Mouse (Mus musculus): Measurements from ENCODE around the gene Pkmyt1.

Gene Pkmyt1

GRCm38 (mm10) chr17:23722376-23723125, 3.6 kb upstream of the Pkmyt1 start, which contains the start of gene 1520401A03Rik:
1520401A03Rik (minus strand) TSS chr17:23722783.
- DNase-seq = no peak

DNA sequence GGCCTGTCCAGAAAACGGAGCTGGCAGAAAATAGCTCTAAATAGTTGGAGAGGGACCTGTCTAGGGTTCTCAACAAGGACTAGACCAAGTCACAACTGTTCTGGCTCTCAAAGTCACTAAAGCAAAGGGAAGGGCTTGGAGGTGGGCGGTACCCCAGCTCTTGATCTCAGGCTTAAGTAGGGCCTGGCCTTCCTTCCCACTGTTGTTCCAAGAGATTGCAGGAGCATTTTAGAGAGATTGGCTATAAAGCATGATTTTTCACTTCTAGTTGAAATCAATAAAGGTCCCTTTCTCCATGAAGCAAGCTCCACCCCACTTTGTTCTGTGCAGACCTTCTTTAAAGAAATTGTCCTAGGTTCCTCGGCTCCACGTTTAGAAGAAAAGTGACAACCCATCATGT, 659 bp upstream of the Pkmyt1 start:
- DNase-seq = no peak

DNA sequence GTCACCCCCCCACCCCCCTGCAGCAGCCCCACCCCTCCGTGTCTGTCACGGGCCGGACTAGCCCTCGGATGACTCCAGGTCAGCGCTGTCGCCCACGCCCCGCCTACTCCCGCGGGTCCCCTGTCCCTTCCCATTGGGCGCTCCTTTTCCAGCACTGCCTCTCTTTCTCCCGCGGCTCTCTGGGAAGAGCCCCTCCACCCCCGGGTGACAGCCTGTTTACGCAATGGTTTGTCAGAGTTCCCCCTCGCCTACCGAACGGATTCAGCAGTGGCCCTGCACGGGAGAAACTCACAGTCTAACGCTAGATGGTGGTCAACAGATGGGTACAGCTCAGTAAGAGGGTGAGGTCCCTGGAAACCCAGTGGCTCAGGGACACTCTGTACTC, 614 bp downstream of the Pkmyt1 start:
- DNase-seq = peak; percentile 84

GRCm38 (mm10) chr17:23730441-23730840, 4.3 kb downstream of the Pkmyt1 start:
- no peak for DNase-seq

DNA sequence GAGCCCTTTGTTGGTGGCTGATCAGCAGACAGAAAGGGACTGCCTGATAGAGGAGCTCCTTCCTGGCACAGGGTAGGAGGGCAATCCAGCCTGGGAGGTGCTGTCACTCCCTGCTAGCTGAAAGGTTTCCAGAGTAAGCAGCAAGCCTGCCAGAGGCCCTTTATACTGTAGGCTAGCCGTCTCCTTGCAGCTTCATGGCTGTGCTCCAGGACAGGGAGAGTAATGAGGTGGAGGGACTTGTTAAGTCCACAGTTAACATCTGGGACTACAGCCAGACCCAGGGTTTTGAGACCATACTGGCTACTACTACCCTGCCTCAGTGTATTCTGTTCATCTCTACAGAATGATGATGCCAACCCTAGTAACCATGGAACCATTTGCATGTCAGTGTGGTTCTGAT, 8.2 kb downstream of the Pkmyt1 start:
- DNase-seq = no peak

DNA sequence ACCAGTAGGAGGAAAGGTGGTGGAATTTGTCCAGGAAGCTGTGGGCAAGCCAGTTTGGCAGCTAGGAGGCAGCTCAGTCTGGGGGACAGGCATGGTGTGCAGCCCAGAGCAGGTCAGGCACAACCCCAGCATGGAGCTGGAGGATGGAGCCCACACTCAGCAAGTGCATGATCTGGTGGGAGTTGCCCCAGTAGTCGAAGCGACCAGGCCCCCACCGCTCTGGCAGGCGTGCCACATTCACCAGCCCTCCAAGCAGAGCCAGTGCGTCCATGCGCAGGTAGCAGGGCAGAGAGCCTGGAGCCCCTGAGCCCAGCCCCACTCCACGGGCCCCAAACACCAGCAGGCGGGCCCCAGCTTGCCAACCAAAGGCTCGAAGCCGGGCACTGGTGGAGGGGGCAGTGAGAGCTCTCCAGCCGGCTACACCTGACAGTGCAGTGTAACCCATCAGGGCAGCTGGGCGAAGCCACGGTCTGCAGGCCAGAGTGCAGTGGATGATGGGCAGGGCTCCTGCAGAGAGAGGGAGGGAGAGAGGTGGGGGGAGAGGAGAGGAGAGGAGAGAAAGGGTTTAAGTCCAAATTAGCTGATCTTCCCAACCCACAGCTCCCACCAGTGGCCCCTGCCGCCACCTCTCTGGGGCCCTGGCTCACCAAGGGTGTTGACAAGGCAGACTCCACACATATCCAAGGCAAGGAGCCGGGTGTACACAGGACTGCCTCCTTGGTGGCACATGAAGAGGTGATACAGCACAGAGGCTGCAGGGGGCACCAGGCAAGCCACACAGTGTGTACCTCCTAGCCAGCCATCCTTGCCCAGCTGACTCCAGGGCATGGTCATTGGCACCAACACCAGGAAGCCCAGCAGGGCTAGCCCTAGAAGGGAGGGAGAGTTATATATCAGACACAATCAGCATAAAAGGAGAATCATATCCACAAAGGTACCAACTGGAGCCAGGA, 11.6 kb downstream of the Pkmyt1 start:
- peak; percentile 28 for DNase-seq

DNA sequence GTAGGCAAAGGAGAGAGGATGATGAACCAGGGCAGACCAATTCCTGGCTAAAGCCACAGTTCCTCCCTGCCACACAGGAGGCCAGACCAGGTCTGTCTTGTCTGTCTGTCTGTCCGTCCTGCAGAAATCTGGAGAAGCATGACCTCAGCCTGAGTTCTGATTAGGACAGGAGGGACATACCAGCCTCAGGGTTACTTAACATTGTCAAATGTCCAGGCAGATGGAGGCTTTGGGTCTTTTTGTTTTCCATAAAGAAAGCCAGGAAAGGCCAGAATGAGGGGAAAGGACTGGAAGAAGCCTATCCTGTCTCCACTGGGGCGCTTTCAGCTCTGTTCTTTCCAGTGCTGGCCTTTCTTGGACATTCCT, 12.7 kb downstream of the Pkmyt1 start:
- no peak for DNase-seq

GRCm38 (mm10) chr17:23739202-23740135, 13.3 kb downstream of the Pkmyt1 start:
- DNase-seq = peak; percentile 32

GRCm38 (mm10) chr17:23740136-23740584, 14.0 kb downstream of the Pkmyt1 start:
- DNase-seq = peak; percentile 97

DNA sequence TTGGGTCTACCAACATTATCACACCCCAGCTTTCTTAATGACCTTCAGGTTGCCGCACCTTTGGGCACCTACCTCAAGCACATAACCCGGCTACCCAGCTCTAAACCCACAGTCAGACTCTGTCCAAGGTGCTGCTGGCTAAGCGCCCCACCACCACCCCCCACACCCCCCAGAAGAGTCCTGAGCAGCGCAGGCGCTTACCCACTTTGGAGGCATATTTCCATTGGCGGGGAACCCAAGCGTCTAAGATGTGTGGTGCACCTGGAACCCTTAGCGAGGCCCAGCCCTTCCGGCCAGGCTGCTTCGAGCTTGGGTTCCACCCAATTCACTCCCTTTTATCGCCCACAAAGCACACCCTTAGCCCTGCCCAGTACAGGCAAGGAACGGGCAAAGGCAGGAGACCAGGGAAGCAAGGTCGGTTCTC, 14.5 kb downstream of the Pkmyt1 start, which contains the start of gene Paqr4:
Paqr4 (minus strand) TSS at position 270 of the 424 bp plus-strand sequence.
- DNase-seq = peak; percentile 40

GRCm38 (mm10) chr17:23741359-23742209, 15.4 kb downstream of the Pkmyt1 start:
- no peak for DNase-seq

DNA sequence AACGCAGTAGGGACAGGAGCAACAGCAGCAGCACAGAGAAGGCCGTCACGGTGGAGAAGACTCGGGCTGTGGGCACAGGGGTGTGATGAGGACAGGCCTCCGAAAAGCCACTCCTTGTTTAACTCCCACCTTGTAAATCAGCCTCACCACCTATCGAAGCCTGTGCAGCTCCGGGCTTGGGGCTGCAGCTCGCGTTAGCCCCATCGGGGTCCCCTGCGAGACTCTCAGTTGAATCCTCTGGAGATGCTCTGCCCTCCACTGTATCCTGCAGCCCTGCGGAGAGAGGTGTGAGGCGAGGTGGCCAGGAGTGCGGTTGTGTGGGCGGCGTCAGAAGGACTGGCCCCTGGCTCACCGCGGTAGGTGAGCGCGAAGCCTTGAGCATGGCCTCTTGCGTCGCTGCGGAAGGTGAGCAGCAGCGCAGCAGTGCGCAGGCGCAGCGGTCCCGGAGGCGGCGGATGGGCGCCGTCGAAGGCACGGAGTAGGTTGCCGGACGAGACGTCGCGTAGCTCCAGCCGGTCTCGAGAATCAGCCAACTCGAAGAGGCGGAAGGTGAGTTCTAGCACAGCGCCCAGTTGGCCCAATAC, 16.2 kb downstream of the Pkmyt1 start:
- peak; percentile 32 for DNase-seq

- no peak for DNase-seq
These were observed 16.8 kb downstream of the Pkmyt1 start for GRCm38 (mm10) chr17:23742941-23743340.

- peak; percentile 22 for DNase-seq
These were observed 17.9 kb downstream of the Pkmyt1 start for GRCm38 (mm10) chr17:23744076-23744475.

DNA sequence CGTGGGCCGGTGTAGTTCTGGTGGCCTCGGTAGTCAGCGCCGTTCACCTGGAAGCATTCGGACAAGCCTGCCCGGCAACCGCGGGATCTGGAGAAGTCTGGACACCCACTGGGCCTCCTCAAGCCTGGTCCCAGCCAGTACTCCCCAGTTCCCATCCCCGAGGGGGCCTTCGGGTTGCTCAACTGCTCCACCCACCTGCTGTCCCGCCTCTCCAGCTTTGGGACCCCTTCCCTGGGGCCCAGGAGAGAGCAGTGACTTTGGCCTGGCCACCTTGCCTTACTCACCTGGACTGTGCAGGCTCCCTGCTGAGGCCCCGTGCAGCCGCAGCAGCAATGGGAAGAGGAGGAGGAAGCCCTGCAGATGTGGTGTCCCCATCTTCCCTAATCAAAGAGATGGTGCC, 18.5 kb downstream of the Pkmyt1 start:
- no peak for DNase-seq

DNA sequence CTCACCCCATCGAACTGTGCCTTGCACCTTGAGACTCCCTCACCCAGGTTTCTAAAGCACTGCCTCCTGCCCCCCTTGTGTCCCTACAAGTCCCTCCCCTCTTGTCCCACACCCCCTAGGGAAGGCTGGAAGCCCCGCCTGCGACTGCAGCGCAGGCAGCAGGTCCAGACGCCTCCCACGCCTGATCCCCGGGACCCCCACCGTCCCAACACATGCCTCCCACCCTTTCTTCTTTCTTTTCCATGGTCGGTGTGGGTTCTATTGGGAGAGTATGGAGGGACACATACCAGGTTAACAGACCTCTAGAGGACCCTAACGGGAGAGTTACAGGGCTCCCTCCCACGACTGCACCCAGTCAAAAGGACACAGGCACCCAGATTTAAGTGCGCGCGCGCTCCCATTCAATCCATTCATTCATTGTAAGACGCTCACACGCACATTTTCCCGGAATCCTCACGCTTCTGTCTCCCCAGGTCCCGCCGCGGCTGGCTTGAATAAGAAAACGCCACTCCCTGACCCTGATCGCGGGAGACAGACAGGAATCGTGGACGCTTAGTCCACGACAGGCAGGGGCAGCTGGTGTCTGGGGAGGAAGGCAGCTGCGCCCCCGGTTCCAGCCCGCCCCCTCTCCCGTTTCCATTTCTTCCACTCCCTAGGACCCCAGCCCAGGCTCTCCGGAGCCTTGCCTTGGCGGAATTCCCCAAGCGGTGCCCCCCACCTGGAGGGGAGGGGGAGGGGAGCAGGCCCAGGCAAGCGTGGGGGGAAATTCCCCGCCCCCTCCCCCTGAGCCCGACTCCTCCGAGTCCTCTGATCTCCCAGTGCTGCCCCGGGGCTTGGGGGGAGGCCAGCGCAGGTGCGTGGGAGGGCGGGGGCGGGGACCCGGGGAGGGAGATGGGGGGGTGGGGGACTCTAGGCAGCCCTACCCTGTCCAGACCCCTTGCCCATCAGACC, 19.4 kb downstream of the Pkmyt1 start, which contains the start of gene Kremen2:
Kremen2 (minus strand) TSS at position 533 of the 951 bp plus-strand sequence.
- DNase-seq = no peak

- peak; percentile 24 for DNase-seq
These were observed 20.2 kb downstream of the Pkmyt1 start for GRCm38 (mm10) chr17:23746311-23746710.

- DNase-seq = peak; percentile 23
These were observed 20.6 kb downstream of the Pkmyt1 start for GRCm38 (mm10) chr17:23746767-23747166.

DNA sequence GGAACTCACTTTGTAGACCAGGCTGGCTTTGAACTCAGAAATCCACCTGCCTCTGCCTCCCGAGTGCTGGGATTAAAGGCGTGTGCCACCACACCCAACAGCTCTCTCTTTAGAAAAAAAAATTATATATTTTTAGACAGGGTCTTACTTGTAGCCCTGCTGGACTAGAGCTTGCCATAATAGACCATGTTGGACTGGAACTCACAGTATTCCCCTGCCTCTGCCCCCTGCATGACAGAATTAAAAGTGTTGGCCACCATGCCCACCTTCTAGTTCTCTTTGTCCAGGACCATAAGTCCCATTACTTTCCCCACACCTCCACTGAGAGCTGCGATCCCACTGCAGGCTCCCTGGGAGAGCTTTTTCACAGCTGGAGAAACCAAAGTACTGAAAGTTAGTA, 21.3 kb downstream of the Pkmyt1 start:
- no peak for DNase-seq

GRCm38 (mm10) chr17:23748026-23748425, 21.9 kb downstream of the Pkmyt1 start:
- DNase-seq = peak; percentile 41
